Mouse (Mus musculus) kidney, adult 2 months (tissue): Measurements from ENCODE around the gene Cnih3. TPM values are rescaled to one million over a fixed set of nuclear protein-coding genes. Genes with fewer than 3 reads are reported as not detected.

Experiments
- DNase-seq: peaks from one replicate; pipeline ENCODE4 v3.0.0; 2021
- H3K27ac ChIP-seq: fragments of 200-500 bp; 2 replicates; pipeline ENCODE4 v1.5.1; 2012; ENCODE audit warnings: low read depth, low read length, control low read depth, inconsistent platforms; ENCODE audit not compliant: insufficient read depth
- H3K27me3 ChIP-seq: fragments of 200-500 bp; replicated peaks from 2 replicates; pipeline ENCODE4 v1.6.1; 2012; ENCODE audit warnings: mild to moderate bottlenecking, moderate library complexity, low read length, inconsistent platforms; ENCODE audit not compliant: control insufficient read depth, insufficient read depth
- H3K36me3 ChIP-seq: fragments of 200-500 bp; 2 replicates; pipeline ENCODE4 v1.6.1; 2012; ENCODE audit warnings: mild to moderate bottlenecking, moderate library complexity, low read length, inconsistent platforms; ENCODE audit not compliant: control insufficient read depth, insufficient read depth
- H3K4me1 ChIP-seq: fragments of 200-500 bp; 2 replicates; pipeline ENCODE4 v1.6.1; 2011; ENCODE audit warnings: low read length; ENCODE audit not compliant: control insufficient read depth, insufficient read depth
- H3K4me3 ChIP-seq: fragments of 200-500 bp; 2 replicates; pipeline ENCODE4 v1.5.1; 2011; ENCODE audit warnings: mild to moderate bottlenecking, low read depth, low read length, control low read depth; ENCODE audit not compliant: insufficient read depth
- CTCF ChIP-seq: fragments of 200-500 bp; conservative IDR thresholded peaks from 2 replicates; pipeline ENCODE4 v1.5.1; 2011; ENCODE audit warnings: low read depth, mild to moderate bottlenecking, control low read depth, low read length, moderate library complexity, mixed read lengths; ENCODE audit not compliant: insufficient read depth, insufficient read length
- POLR2A ChIP-seq: fragments of 200-500 bp; IDR thresholded peaks from one replicate; pipeline ENCODE4 v1.6.1; 2011; ENCODE audit warnings: low read depth, low read length, control low read depth
- WGBS: fragments of 180-500 bp; shearing (Covaris S2); methylation state at CpG from one replicate; pipeline ENCODE4 v1.1.7; 2018; 5-methylcytosine and 5-hydroxymethylcytosine counted together
- polyA plus RNA-seq: library from polyadenylated mRNA; depleted of rRNA; stranded (reverse); fragments of >200 nt; gene quantifications from 2 replicates; pipeline ENCODE4 v1.2.3, GENCODE M21; 2012

Cnih3 gene
- polyA plus RNA-seq, 1 experiment = not detected

DNA sequence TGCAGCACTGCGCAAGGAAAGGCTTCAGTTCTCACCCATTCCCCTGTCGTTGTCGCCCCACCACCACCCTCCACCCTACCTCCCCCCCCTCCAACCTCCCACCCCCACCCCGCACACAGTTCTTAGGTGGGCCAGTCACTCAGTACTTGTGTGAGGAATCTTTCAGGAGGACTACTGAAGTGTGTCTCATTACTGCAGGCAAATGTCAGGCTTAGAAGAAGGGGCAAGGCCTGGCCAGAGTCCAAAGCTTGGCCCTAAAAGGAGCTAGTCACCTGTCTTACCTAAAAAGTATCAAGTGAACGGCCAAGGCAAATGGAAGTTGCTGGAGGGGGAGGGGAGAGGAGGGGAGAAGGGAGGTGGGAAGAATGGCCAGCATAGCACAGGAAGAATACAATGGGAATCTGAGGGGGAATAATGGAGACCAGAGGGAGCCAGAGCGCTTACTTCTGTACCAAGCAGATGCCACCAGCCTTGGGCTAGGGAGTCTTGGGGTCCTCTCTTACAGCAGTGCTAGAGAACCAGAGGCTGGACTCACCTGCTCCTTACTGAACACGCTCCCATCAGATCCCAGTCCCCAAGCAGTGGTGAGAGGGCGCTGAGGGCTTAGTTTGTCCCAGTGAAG, 88.7 kb downstream of the Cnih3 start:
- H3K4me3 ChIP-seq = no peak overlapping the region
- DNase-seq = peak; percentile 35
- H3K27me3 ChIP-seq = no peaks in the 10 kb centered on the region
- no peak for TF ChIP-seq CTCF
- no peak for TF ChIP-seq POLR2A
- no peaks in the 10 kb centered on the region for H3K36me3 ChIP-seq
- WGBS = 59% methylated on average over 8 of the region's 8 CpGs
- no peaks in the 10 kb centered on the region for H3K4me1 ChIP-seq
- peak overlapping the region; percentile 5; the same call in 1 of the 2 replicates for H3K27ac ChIP-seq

DNA sequence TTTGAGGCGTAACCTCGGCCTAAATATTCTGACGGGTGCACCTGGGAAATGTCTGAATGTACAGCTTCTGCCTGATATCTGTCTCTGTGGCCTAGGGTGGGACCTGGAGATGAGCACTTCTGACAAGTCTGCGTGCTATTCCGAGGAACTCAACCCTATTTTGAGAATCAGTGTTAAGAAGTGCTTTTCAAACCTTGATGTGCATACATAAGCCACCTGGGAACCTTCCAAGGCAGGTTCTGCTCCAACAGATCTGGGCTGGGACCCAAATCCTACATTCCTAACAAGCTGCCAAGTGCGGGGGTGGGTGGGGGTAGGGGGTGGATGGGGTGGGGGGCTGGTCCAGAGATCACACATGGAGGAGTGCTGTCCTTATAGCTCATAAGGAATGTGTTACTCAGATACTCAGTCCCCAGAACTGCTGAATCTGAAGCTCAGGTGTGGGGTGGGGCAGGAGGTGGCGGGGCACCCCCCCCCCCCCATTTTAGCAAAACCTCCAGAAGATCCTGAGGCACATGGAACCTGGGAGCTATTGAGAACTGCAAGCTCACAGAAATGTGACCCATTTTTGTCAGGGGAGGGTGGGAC, 89.3 kb downstream of the Cnih3 start:
- H3K4me1 ChIP-seq = no peaks in the 10 kb centered on the region

DNA sequence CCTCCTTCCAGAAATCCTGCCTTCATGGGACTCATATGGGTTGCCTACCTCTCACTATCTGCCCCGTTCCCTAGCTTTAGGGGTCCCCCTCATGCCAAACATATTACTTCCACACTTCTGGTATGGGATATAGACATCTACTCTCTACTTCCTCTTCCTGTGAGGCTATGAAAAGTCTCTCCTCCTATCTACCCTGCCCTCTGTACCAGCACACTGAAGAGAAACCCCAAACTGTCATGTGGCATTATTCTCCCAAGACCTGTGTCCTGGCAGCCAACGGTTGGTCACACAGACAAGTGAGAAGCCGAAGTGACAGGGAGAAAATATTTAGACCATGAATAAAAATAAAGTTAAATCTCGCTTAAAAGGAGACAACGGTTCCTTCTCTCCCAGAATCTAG, 92.6 kb downstream of the Cnih3 start:
- TF ChIP-seq POLR2A (no peak), CTCF (no peak)
- Histone ChIP-seq H3K36me3 (no peaks in the 10 kb centered on the region), H3K4me3 (no peak overlapping the region), H3K27ac (no peak overlapping the region), H3K27me3 (no peaks in the 10 kb centered on the region), H3K4me1 (no peaks in the 10 kb centered on the region)
- DNase-seq = no peak
- WGBS = 90% methylated on average over 5 of the region's 5 CpGs

More for the DNA sequence above, 89.3 kb downstream of the Cnih3 start:
- Histone ChIP-seq H3K4me3 (no peak overlapping the region), H3K36me3 (no peaks in the 10 kb centered on the region), H3K27me3 (no peaks in the 10 kb centered on the region), H3K27ac (peak overlapping the region; percentile 5; the same call in 1 of the 2 replicates)
- DNase-seq = peak; percentile 70
- TF ChIP-seq CTCF = no peak
- TF ChIP-seq POLR2A = no peak
- WGBS = 41% methylated on average over 7 of the region's 7 CpGs

DNA sequence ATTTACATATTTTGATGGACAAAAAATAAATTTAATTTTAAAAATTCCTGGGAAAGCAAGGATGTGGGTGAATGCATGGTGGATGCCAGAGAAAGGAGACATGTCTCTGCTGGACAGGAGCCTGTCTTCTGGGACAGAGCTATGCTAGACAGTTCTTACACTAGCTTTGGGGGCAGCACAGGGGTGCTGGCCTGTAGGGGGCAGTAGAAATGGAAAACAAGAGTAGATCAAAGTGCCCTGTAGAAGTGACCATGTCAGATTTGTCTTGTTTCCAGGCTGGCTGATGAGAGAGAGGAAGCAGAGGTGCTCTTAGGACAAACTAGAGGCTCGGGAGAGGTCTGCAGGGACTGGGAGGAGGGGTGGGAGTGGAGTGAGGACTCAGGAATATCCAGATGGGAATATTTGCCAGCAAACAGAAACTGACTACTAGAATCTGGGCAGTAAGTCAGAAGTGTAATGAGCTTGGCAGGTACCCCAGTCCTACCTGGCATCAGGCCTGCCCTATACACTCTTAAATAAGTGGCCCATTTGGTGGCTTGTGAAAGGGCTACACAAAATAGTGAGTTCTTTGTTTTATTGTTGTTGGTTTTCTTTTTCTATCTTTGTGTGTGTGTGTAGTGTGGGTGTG, 93.3 kb downstream of the Cnih3 start:
- Histone ChIP-seq H3K27me3 (no peaks in the 10 kb centered on the region), H3K36me3 (no peaks in the 10 kb centered on the region), H3K4me3 (no peak overlapping the region), H3K27ac (no peak overlapping the region), H3K4me1 (no peaks in the 10 kb centered on the region)
- TF ChIP-seq POLR2A = no peak
- TF ChIP-seq CTCF = peak; percentile 46
- WGBS = 50% methylated on average over 1 of the region's 1 CpGs
- DNase-seq = peak; percentile 79

DNA sequence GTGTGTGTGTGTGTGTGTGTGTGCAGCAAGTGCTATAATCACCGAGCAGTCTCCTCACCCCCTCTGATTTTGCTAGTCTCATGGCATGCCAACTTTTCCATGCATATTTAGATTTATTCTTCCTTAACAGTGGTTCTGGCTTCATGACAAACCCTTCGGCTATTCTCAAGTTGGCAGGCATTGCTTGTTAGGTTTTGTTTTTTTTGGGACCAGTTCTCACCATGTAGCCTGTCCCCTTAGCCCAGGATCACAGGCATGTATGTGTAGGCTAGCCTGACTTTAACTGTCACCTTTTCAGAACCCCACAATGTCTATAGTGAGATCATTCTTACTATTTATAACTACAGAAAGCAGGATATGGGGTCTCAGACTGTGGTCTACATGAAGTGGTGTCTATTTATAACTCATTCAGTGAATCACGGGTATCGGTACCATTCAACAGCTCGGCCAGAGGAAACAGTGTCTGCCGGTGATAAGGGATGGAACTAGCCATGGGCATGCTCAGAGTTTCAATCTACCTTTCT, 94.2 kb downstream of the Cnih3 start:
- WGBS = 33% methylated on average over 6 of the region's 6 CpGs
- DNase-seq = peak; percentile 81
- no peak overlapping the region for H3K4me3 ChIP-seq
- peak overlapping the region; percentile 55; the same call in 1 of the 2 replicates for H3K27ac ChIP-seq
- H3K4me1 ChIP-seq = no peaks in the 10 kb centered on the region
- TF ChIP-seq POLR2A (no peak), CTCF (no peak)
- no peaks in the 10 kb centered on the region for H3K36me3 ChIP-seq
- no peaks in the 10 kb centered on the region for H3K27me3 ChIP-seq

DNA sequence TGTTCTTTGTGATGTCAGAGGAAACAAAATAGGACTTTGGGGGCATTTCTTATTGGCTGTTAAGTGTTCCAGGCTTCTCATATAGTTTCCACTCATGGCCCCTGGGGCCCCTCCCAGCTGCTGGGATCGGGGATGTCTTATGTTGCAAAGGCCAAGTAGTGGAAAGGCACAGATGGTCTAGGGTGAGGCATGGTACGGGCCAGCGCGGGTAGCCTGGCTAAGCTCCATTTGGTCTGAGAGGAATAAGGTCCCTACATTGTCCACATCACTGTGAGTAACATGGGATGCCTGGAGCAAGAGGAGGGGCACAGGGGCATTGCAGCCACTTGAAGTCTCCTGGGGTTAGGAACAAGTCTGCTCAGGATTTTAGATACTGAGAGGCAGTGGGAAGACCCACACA, 95.1 kb downstream of the Cnih3 start:
- WGBS = 74% methylated on average over 4 of the region's 4 CpGs
- Histone ChIP-seq H3K27ac (no peak overlapping the region), H3K4me3 (no peak overlapping the region), H3K36me3 (no peaks in the 10 kb centered on the region), H3K4me1 (no peaks in the 10 kb centered on the region), H3K27me3 (no peaks in the 10 kb centered on the region)
- TF ChIP-seq POLR2A (no peak), CTCF (no peak)
- DNase-seq = no peak

DNA sequence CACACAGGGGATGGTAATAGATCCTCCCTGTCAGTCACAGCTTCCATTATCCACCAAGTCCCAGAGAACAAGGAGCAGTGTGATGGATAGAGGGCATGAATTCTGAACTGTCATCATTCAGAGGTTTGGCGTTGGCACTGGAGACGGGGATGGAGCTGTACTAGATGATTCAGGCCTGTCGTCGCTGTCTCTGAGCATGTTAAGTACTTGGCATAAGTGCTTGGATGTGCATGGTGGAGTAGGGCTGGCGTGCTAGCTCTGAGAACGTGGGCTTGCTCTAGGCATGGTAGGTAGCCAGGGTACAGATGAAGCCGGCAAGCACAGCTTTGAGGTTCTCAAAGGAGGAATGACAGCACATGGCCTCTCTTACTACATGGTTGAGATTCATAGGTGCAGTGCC, 95.6 kb downstream of the Cnih3 start:
- no peak for DNase-seq
- no peak overlapping the region for H3K27ac ChIP-seq
- H3K27me3 ChIP-seq = no peaks in the 10 kb centered on the region
- no peaks in the 10 kb centered on the region for H3K4me1 ChIP-seq
- 94% methylated on average over 7 of the region's 7 CpGs for WGBS
- TF ChIP-seq CTCF = no peak
- no peak for TF ChIP-seq POLR2A
- H3K4me3 ChIP-seq = no peak overlapping the region
- H3K36me3 ChIP-seq = no peaks in the 10 kb centered on the region
